Mouse (Mus musculus): ENCODE data around the gene Gtf2f2.

DNA sequence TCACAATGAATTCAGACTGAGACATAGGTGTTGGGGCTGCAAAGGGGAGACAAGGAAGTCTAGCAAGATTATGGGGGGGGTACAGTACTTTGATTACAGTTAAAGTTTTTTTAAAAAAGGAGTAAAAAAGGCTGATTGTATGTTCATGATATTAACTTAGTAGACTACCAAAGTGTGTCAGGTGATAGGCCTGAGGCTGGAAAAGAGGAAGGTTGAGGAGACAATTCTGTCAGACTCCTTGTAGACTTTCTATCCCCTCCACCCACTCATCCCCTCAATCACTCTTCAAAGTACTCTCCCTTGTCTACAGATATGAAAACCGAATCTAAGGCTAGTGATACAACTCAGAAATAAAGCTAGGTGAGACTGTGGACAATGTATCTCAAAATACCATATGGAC lies 2.5 kb downstream of the Gtf2f2 start:
- TF ChIP-seq CHD2 (IDR thresholded peaks at IDR 0.05; ENCODE audit: low read length): no peak
- TF ChIP-seq CTCF (IDR thresholded peaks at IDR 0.05 in 2 of 3, conservative IDR thresholded peaks at IDR 0.05 in 1 of 3; ENCODE audit: control insufficient read depth in 1 of 3, insufficient read depth in 1 of 3, low read depth in 2 of 3, low read length in 3 of 3, poor library complexity in 1 of 3, severe bottlenecking in 1 of 3): no peak
- TF ChIP-seq ZNF384 (IDR thresholded peaks at IDR 0.05; ENCODE audit: low read depth, low read length): no peak
- no peak for TF ChIP-seq POLR2A (IDR thresholded peaks at IDR 0.05; ENCODE audit: control insufficient read depth in 1 of 2, insufficient read depth in 1 of 2, low read depth in 1 of 2, low read length in 2 of 2, poor library complexity in 1 of 2)
- no peak for TF ChIP-seq MAX (IDR thresholded peaks at IDR 0.05; ENCODE audit: low read length)
- no peak for TF ChIP-seq CHD1 (IDR thresholded peaks at IDR 0.05; ENCODE audit: low read depth, low read length)
- no peak for TF ChIP-seq UBTF (IDR thresholded peaks at IDR 0.05; ENCODE audit: borderline replicate concordance, insufficient read depth, low read depth, low read length)
- TF ChIP-seq ETS1 (IDR thresholded peaks at IDR 0.05; ENCODE audit: low read depth, low read length): no peak
- TF ChIP-seq MAFK (IDR thresholded peaks at IDR 0.05; ENCODE audit: borderline replicate concordance, low read depth, low read length): no peak
- no peak for TF ChIP-seq EP300 (IDR thresholded peaks at IDR 0.05; ENCODE audit: low read depth in 1 of 2, low read length in 2 of 2)
- no peak for TF ChIP-seq TBP (IDR thresholded peaks at IDR 0.05; ENCODE audit: low read depth, low read length)

All from MEL (cell line).